Mouse (Mus musculus) kidney, postnatal 36 days (tissue): ENCODE results near the gene Camsap2.

Experiments
- DNase-seq, 2 experiments: peaks; one replicate each; pipeline ENCODE4 v3.0.0; 2021 to 2022; ENCODE audit warnings: mixed read lengths in 2 of 2

The Camsap2 gene

DNA sequence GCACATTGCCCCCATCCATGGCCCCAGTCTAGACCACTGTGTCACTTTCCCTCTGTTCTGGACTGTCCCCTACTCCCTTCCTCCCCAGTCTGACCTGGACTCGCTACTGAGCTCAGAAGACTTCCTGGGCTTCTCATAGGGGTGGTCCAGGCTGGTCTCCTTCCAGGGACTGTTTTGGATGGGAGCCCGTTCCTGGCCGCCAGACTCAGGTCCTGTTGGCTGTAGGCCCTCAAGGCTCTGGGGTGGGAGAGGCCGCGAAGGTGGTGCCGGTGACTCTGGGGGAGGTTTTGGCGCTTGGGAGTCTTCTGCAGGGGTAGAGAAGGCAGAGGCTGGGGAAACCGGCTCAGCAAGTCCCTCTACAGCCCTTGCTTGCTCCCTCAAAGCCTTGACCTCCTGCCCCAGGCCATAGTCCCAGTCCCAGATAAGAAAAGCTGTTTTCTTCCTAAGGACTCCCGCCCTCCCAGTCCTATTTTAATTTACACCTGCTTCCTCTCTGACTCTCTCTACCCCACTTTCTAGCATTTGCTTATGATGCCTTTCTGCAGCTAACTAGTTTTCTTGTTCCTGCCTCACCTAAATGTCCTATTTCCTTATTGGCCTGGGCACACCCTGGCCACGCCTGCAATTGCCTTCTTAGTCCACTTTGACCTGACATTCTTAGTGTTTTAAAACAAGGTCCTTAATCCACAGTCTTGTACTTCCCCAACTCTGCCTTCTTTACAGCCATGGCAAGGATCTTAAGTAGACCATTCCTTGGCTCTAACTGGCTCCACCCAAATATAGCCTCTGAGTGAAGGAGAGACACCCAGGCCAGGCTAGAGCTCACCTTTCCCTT is 125.7 kb downstream of the Camsap2 start:
- DNase-seq = no peak
